Mouse (Mus musculus) kidney, embryonic 15.5 days (tissue): ENCODE results near the gene Zfp697. TPM values are rescaled to one million over a fixed set of nuclear protein-coding genes. Genes with fewer than 3 reads are reported as not detected.

Source experiments
- ATAC-seq: fragments of 200-750 bp; cut with Nextera tagmentation; replicated peaks from 2 replicates; pipeline ENCODE4 v1.8.0; 2017; ENCODE audit warnings: moderate TSS enrichment; ENCODE audit not compliant: low FRiP score
- H3K27ac ChIP-seq: fragments of 300-500 bp; sonication (generic); 2 replicates; pipeline ENCODE4 v1.5.1; 2015; ENCODE audit warnings: mild to moderate bottlenecking, inconsistent platforms
- H3K27me3 ChIP-seq: fragments of 300-500 bp; sonication (generic); 2 replicates; pipeline ENCODE4 v1.6.1; 2015; ENCODE audit warnings: inconsistent platforms
- H3K36me3 ChIP-seq: fragments of 300-500 bp; sonication (generic); 2 replicates; pipeline ENCODE4 v1.6.1; 2015; ENCODE audit warnings: inconsistent platforms
- H3K4me1 ChIP-seq: fragments of 300-500 bp; sonication (generic); 2 replicates; pipeline ENCODE4 v1.6.1; 2015; ENCODE audit warnings: inconsistent platforms
- H3K4me2 ChIP-seq: fragments of 300-500 bp; sonication (generic); 2 replicates; pipeline ENCODE4 v1.6.1; 2015; ENCODE audit warnings: moderate library complexity, mild to moderate bottlenecking, inconsistent platforms
- H3K4me3 ChIP-seq: fragments of 300-500 bp; sonication (generic); replicated peaks from 2 replicates; pipeline ENCODE4 v1.5.1; 2015; ENCODE audit warnings: mild to moderate bottlenecking, inconsistent platforms
- H3K9ac ChIP-seq: fragments of 300-500 bp; sonication (generic); 2 replicates; pipeline ENCODE4 v1.6.1; 2015; ENCODE audit warnings: mild to moderate bottlenecking, inconsistent platforms
- H3K9me3 ChIP-seq: fragments of 300-500 bp; sonication (generic); replicated peaks from 2 replicates; pipeline ENCODE4 v1.6.1; 2016; ENCODE audit warnings: inconsistent platforms
- WGBS: fragments of 180-500 bp; shearing (Covaris S2); methylation state at CpG from one replicate; pipeline ENCODE4 v1.1.7; 2015; ENCODE audit warnings: mixed read lengths; 5-methylcytosine and 5-hydroxymethylcytosine counted together
- polyA plus RNA-seq: library from polyadenylated mRNA; unstranded; fragments of >200 nt; fragmentation: Nextera tagmentation; extraction: Ambion mirVana; gene quantifications from 2 replicates; pipeline ENCODE4 v1.2.1, GENCODE M21; 2015

Gene Zfp697
- polyA plus RNA-seq, 1 experiment from 2014 or later = 14.4 TPM

GRCm38 (mm10) chr3:98764155-98764554 is 381.9 kb downstream of the Zfp697 start:
- Histone ChIP-seq H3K27ac (no peak overlapping the region), H3K27me3 (no peaks in the 10 kb centered on the region), H3K4me3 (no peak overlapping the region), H3K36me3 (no peaks in the 10 kb centered on the region), H3K4me1 (no peaks in the 10 kb centered on the region), H3K9me3 (0 out of 2 replicates have a peak, but pooled peaks cover 3% of the 10 kb centered on the region), H3K9ac (no peak overlapping the region), H3K4me2 (no peak overlapping the region)
- no peak for ATAC-seq

GRCm38 (mm10) chr3:98780921-98781320 is 398.7 kb downstream of the Zfp697 start:
- H3K4me3 ChIP-seq = no peak overlapping the region
- ATAC-seq = no peak
- H3K36me3 ChIP-seq = no peaks in the 10 kb centered on the region
- H3K27ac ChIP-seq = no peak overlapping the region
- no peak overlapping the region for H3K9ac ChIP-seq
- H3K9me3 ChIP-seq = no peaks in the 10 kb centered on the region
- H3K27me3 ChIP-seq = no peaks in the 10 kb centered on the region
- H3K4me1 ChIP-seq = no peaks in the 10 kb centered on the region
- H3K4me2 ChIP-seq = no peak overlapping the region

GRCm38 (mm10) chr3:98782181-98782868 is 400.1 kb downstream of the Zfp697 start:
- no peak for ATAC-seq
- no peak overlapping the region for H3K9ac ChIP-seq
- no peak overlapping the region for H3K4me2 ChIP-seq
- H3K9me3 ChIP-seq = no peaks in the 10 kb centered on the region
- no peak overlapping the region for H3K27ac ChIP-seq
- no peaks in the 10 kb centered on the region for H3K27me3 ChIP-seq
- H3K4me1 ChIP-seq = no peaks in the 10 kb centered on the region
- no peaks in the 10 kb centered on the region for H3K36me3 ChIP-seq
- H3K4me3 ChIP-seq = no peak overlapping the region

GRCm38 (mm10) chr3:98786551-98786950 is 404.3 kb downstream of the Zfp697 start:
- no peaks in the 10 kb centered on the region for H3K4me1 ChIP-seq
- ATAC-seq = no peak

More at GRCm38 (mm10) chr3:98786551-98786950, 404.3 kb downstream of the Zfp697 start:
- H3K27me3 ChIP-seq = no peaks in the 10 kb centered on the region
- 72% methylated on average over 2 of the region's 2 CpGs for WGBS
- no peak overlapping the region for H3K4me3 ChIP-seq
- no peak overlapping the region for H3K9ac ChIP-seq
- no peaks in the 10 kb centered on the region for H3K36me3 ChIP-seq
- no peak overlapping the region for H3K27ac ChIP-seq
- no peak overlapping the region for H3K4me2 ChIP-seq
- H3K9me3 ChIP-seq = no peaks in the 10 kb centered on the region

Other genes starting within 250 kb of the Zfp697 start
- not detected in 2 replicates for gene Adam30, start 221.8 kb upstream of the Zfp697 start, polyA plus RNA-seq
- 0.21 and 0.22 TPM in 2 replicates for gene Reg4, start 160.3 kb upstream of the Zfp697 start, polyA plus RNA-seq
- gene Hmgcs2, start 102.0 kb upstream of the Zfp697 start, polyA plus RNA-seq = 8.2 and 12.7 TPM in 2 replicates
- 485 and 491 TPM in 2 replicates for gene Phgdh, start 42.5 kb upstream of the Zfp697 start, polyA plus RNA-seq
- 25.8 and 26.4 TPM in 2 replicates for gene Gm4450, start 74.7 kb downstream of the Zfp697 start, polyA plus RNA-seq
- gene Hsd3b4, start 128.1 kb downstream of the Zfp697 start, polyA plus RNA-seq = 30.2 and 36.1 TPM in 2 replicates
- gene Gm10681, start 206.3 kb downstream of the Zfp697 start, polyA plus RNA-seq = 49.8 and 57.4 TPM in 2 replicates
- not detected in 2 replicates for gene Hsd3b5, start 247.8 kb downstream of the Zfp697 start, polyA plus RNA-seq